Mouse (Mus musculus): ENCODE measurements around the gene Lrrn4cl.

The Lrrn4cl gene

GRCm38 (mm10) chr19:8897865-8898495 lies 47.4 kb downstream of the Lrrn4cl start, which contains the start of gene Ganab:
Ganab (plus strand) TSS chr19:8898071.
- TF ChIP-seq NANOG (IDR thresholded peaks at IDR 0.05; ENCODE audit: borderline replicate concordance, low read length), result no peak
- Histone ChIP-seq H3K4me3 (replicated peaks; ENCODE audit: low read length) (peak within 1 kb of the TSS; percentile 100), H3K27me3 (ENCODE audit: insufficient read depth, low read length) (no peaks in the 10 kb centered on the region), H3K9me3 (ENCODE audit: low read length) (no peaks in the 10 kb centered on the region), H3K4me1 (replicated peaks; ENCODE audit: low read depth, low read length) (peaks cover 68% of the 10 kb centered on the region), H3K36me3 (ENCODE audit: insufficient read depth, low read length) (peaks cover 73% of the 10 kb centered on the region)

GRCm38 (mm10) chr19:8898576-8898975 lies 48.0 kb downstream of the Lrrn4cl start:
- H3K9me3 ChIP-seq (ENCODE audit: low read length), result no peaks in the 10 kb centered on the region
- no peaks in the 10 kb centered on the region for H3K27me3 ChIP-seq (ENCODE audit: insufficient read depth, low read length)
- H3K36me3 ChIP-seq (ENCODE audit: insufficient read depth, low read length), result peaks cover 79% of the 10 kb centered on the region
- peak overlapping the region; percentile 100 for H3K4me3 ChIP-seq (replicated peaks; ENCODE audit: low read length)
- peaks cover 65% of the 10 kb centered on the region for H3K4me1 ChIP-seq (replicated peaks; ENCODE audit: low read depth, low read length)
- no peak for TF ChIP-seq NANOG (IDR thresholded peaks at IDR 0.05; ENCODE audit: borderline replicate concordance, low read length)
- no peak for TF ChIP-seq CTCF (conservative IDR thresholded peaks at IDR 0.05; ENCODE audit: low read length)
- no peak for TF ChIP-seq POU5F1 (IDR thresholded peaks at IDR 0.05; ENCODE audit: borderline replicate concordance, low read length)

GRCm38 (mm10) chr19:8899079-8899478 lies 48.5 kb downstream of the Lrrn4cl start:
- no peaks in the 10 kb centered on the region for H3K27me3 ChIP-seq (ENCODE audit: insufficient read depth, low read length)
- TF ChIP-seq CTCF (conservative IDR thresholded peaks at IDR 0.05; ENCODE audit: low read length) (no peak), NANOG (IDR thresholded peaks at IDR 0.05; ENCODE audit: borderline replicate concordance, low read length) (no peak), POU5F1 (IDR thresholded peaks at IDR 0.05; ENCODE audit: borderline replicate concordance, low read length) (no peak)

GRCm38 (mm10) chr19:8903412-8903811 lies 52.8 kb downstream of the Lrrn4cl start:
- TF ChIP-seq NANOG (IDR thresholded peaks at IDR 0.05; ENCODE audit: borderline replicate concordance, low read length) (no peak), POU5F1 (IDR thresholded peaks at IDR 0.05; ENCODE audit: borderline replicate concordance, low read length) (no peak), CTCF (conservative IDR thresholded peaks at IDR 0.05; ENCODE audit: low read length) (no peak)
- no peaks in the 10 kb centered on the region for H3K27me3 ChIP-seq (ENCODE audit: insufficient read depth, low read length)
- no peaks in the 10 kb centered on the region for H3K9me3 ChIP-seq (ENCODE audit: low read length)
- H3K4me1 ChIP-seq (replicated peaks; ENCODE audit: low read depth, low read length), result peaks cover 27% of the 10 kb centered on the region
- H3K36me3 ChIP-seq (ENCODE audit: insufficient read depth, low read length), result peaks cover 93% of the 10 kb centered on the region
- no peak overlapping the region for H3K4me3 ChIP-seq (replicated peaks; ENCODE audit: low read length)

More at GRCm38 (mm10) chr19:8899079-8899478, 48.5 kb downstream of the Lrrn4cl start:
- no peaks in the 10 kb centered on the region for H3K9me3 ChIP-seq (ENCODE audit: low read length)
- H3K4me3 ChIP-seq (replicated peaks; ENCODE audit: low read length), result peak overlapping the region; percentile 100
- peaks cover 60% of the 10 kb centered on the region for H3K4me1 ChIP-seq (replicated peaks; ENCODE audit: low read depth, low read length)
- H3K36me3 ChIP-seq (ENCODE audit: insufficient read depth, low read length), result peaks cover 83% of the 10 kb centered on the region

All from E14TG2a.4 (cell line).